Mouse (Mus musculus) liver, postnatal 0 days (tissue): Measurements from ENCODE around the gene Rgl2. TPM values are rescaled to one million over a fixed set of nuclear protein-coding genes. Genes with fewer than 3 reads are reported as not detected.
A peak's percentile ranks its signal among the peaks of the same experiment; 100 is the strongest.

Experiments used
- ATAC-seq: fragments of 200-750 bp; cut with Nextera tagmentation; 2 replicates; pipeline ENCODE4 v1.8.0; 2017; ENCODE audit warnings: mild to moderate bottlenecking, moderate library complexity
- DNase-seq: peaks from one replicate; pipeline ENCODE4 v3.0.0-alpha.2; 2016
- H3K27ac ChIP-seq: fragments of 300-500 bp; sonication (generic); 2 replicates; pipeline ENCODE4 v1.5.1; 2014; ENCODE audit warnings: antibody characterized with exemption, moderate library complexity, mild to moderate bottlenecking, low read depth
- H3K27me3 ChIP-seq: fragments of 300-500 bp; sonication (generic); 2 replicates; pipeline ENCODE4 v1.6.1; 2014; ENCODE audit warnings: low read length, control low read depth, mixed read lengths; ENCODE audit not compliant: insufficient read depth
- H3K36me3 ChIP-seq: fragments of 300-500 bp; sonication (generic); replicated peaks from 2 replicates; pipeline ENCODE4 v1.6.1; 2014; ENCODE audit warnings: mild to moderate bottlenecking, control low read depth, low read length, moderate library complexity, mixed read lengths; ENCODE audit not compliant: insufficient read depth
- H3K4me1 ChIP-seq: fragments of 300-500 bp; sonication (generic); 2 replicates; pipeline ENCODE4 v1.6.1; 2014; ENCODE audit warnings: antibody characterized with exemption, mild to moderate bottlenecking, control low read depth; ENCODE audit not compliant: insufficient read depth
- H3K4me2 ChIP-seq: fragments of 300-500 bp; sonication (generic); 2 replicates; pipeline ENCODE4 v1.6.1; 2014; ENCODE audit warnings: low read depth, mild to moderate bottlenecking, low read length, moderate library complexity, mixed read lengths
- H3K4me3 ChIP-seq: fragments of 300-500 bp; sonication (generic); 2 replicates; pipeline ENCODE4 v1.5.1; 2014; ENCODE audit warnings: low read depth, low read length
- H3K9ac ChIP-seq: fragments of 300-500 bp; sonication (generic); replicated peaks from 2 replicates; pipeline ENCODE4 v1.6.1; 2014; ENCODE audit warnings: mild to moderate bottlenecking, moderate library complexity
- H3K9me3 ChIP-seq: fragments of 300-500 bp; sonication (generic); 2 replicates; pipeline ENCODE4 v1.6.1; 2016; ENCODE audit warnings: mild to moderate bottlenecking, control low read depth, low read length, mixed read lengths
- CTCF ChIP-seq: sonication (generic); IDR thresholded peaks from 2 replicates; pipeline ENCODE4 v1.5.1; 2016; ENCODE audit warnings: antibody characterized with exemption, low read depth
- EP300 ChIP-seq: IDR thresholded peaks from 2 replicates; pipeline ENCODE4 v1.6.1; 2016; ENCODE audit warnings: antibody characterized with exemption, low read depth, mild to moderate bottlenecking
- WGBS: fragments of 180-500 bp; shearing (Covaris S2); extraction: QIAGEN DNeasy Blood & Tissue Kit; methylation state at CpG from one replicate; pipeline ENCODE4 v1.1.7; 2014; ENCODE audit not compliant: insufficient replicate concordance; 5-methylcytosine and 5-hydroxymethylcytosine counted together
- polyA plus RNA-seq: library from polyadenylated mRNA; unstranded; fragments of >200 nt; fragmentation: Nextera tagmentation; extraction: Ambion mirVana; gene quantifications from 2 replicates; pipeline ENCODE4 v1.2.1, GENCODE M21; 2015

Gene Rgl2
- polyA plus RNA-seq, 1 experiment from 2014 or later: 6.8 TPM

DNA sequence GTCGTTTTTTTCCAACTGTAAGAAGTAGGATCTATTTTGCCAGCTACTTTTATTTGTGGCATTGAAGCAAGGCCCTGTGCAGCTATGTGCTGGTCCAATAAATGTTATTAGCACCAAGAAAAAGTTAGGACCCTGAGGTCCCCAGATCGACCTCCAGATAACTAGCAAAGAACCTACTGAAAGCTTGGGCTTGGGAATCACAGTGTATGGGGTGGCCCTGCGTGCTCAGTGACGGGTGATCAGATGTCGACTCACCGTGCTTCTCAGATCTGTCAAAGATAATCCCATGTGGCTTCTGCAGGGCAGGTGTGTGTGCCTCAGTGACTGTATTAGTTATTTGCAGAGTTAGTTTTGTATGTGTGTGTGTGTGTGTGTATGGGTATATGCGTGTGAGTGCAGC is 8.0 kb upstream of the Rgl2 start:
- WGBS: 79% methylated on average over 7 of the region's 7 CpGs
- DNase-seq (no peak), ATAC-seq (no peak)
- Histone ChIP-seq H3K36me3 (peaks cover 39% of the 10 kb centered on the region), H3K4me3 (no peak overlapping the region), H3K9ac (no peak overlapping the region), H3K27ac (no peak overlapping the region), H3K4me2 (peak overlapping the region; percentile 83), H3K4me1 (peaks cover 20% of the 10 kb centered on the region), H3K9me3 (no peaks in the 10 kb centered on the region), H3K27me3 (no peaks in the 10 kb centered on the region)
- TF ChIP-seq EP300 (no peak), CTCF (no peak)

DNA sequence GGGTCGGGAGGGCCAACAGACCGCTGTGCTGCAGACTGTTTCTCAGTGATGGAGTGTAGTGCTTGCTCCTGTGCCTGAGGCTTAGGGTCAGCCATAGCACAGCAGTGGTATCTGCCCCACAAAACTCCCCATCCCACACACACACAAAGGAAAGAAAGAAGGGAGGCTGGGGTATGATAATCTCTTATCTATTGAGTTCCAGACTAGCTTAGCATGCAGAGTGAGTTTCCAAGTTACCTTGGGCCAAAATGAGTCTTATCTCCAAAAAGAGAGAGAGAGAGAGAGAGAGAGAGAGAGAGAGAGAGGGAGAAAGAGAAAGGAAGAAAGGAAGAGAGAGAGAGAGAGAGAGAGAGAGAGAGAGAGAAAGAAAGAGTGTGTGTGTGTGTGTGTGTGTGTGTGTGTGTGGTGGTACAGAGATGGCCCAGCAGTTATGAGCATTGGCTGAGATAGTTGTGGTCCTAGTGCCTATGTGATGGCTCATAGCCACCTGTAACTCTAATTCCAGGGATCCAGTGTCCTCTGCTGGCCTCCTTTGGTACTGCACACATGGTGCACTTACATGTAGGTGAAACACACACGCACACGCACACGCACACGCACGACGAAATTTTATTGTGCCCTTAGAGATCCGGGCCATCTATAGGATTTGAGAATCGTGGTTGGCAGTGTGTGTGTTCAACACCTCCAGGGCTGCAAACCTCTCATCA is 4.6 kb upstream of the Rgl2 start:
- no peak overlapping the region for H3K27ac ChIP-seq
- DNase-seq (peak; percentile 67), ATAC-seq (no peak)
- no peak overlapping the region for H3K9ac ChIP-seq
- H3K36me3 ChIP-seq: peaks cover 42% of the 10 kb centered on the region
- H3K4me1 ChIP-seq: peaks cover 3% of the 10 kb centered on the region; the same call in 1 of the 2 replicates
- no peak overlapping the region for H3K4me3 ChIP-seq
- 76% methylated on average over 10 of the region's 10 CpGs for WGBS
- no peaks in the 10 kb centered on the region for H3K9me3 ChIP-seq
- TF ChIP-seq CTCF (peak; percentile 80), EP300 (no peak)
- H3K27me3 ChIP-seq: no peaks in the 10 kb centered on the region
- no peak overlapping the region for H3K4me2 ChIP-seq

DNA sequence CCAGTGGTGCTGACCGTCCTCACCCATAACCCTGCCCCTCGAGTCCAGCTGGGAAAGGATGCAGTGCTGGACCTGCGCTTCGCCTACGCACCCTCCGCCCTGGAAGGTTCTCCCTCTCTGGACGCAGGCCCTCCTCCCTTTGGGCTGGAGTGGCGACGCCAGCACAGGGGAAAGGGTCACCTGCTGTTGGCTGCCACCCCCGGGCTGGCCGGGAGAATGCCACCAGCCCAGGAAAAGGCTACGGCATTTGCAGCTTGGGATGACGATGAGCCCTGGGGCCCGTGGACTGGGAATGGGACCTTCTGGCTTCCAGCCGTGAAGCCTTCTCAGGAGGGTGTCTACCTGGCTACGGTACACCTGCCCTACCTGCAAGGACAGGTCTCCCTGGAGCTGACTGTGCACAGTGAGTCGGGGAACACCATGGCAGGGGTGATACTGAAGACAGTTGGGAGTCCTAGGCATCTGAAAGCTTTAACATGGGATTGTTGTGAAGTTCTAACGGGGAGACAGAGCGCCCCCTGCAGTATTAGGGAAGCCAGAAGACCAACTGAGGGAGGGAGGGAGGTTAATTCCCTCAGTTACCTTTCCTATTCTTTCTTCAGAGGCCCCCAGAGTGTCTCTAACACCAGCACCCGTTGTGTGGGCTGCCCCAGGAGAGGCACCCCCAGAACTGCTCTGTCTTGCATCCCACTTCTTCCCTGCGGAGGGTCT is 3.8 kb upstream of the Rgl2 start:
- no peak for DNase-seq
- no peak for ATAC-seq
- peak; percentile 44 for TF ChIP-seq CTCF
- TF ChIP-seq EP300: no peak
- peaks cover 8% of the 10 kb centered on the region for H3K4me1 ChIP-seq
- H3K9me3 ChIP-seq: no peaks in the 10 kb centered on the region
- no peak overlapping the region for H3K9ac ChIP-seq
- H3K36me3 ChIP-seq: peaks cover 42% of the 10 kb centered on the region
- no peak overlapping the region for H3K4me3 ChIP-seq
- H3K27ac ChIP-seq: no peak overlapping the region
- no peak overlapping the region for H3K4me2 ChIP-seq
- no peaks in the 10 kb centered on the region for H3K27me3 ChIP-seq
- WGBS: 85% methylated on average over 21 of the region's 21 CpGs

DNA sequence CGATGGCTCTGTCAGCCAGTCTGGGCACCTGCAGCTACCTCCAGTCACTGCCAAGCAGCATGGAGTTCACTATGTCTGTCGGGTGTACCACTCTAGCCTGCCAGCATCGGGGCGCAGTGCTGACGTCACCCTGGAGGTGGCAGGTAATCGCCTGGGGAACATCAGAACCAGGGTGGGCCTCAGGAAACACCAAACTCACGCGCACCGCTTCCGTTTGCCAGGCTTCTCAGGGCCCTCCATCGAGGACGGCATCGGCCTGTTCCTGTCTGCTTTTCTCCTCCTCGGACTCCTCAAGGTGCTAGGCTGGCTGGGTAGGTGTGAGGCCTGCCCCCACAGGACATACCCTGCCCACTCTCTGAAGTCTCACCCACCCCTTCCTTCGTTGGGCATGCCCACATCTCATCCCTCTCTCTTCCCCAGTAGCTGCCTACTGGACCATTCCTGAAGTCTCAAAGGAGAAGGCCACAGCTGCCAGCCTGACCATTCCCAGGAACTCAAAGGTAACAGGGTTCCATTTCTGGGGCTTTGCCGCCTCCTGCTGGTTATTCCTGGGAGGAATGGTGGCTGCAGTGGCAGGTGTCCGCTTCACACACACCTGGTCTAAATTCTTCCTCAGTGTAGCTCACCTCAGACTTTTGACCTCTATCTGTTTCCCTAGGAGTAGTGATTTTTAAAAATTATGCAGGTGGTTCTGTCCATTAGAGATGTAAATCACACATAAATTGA is 3.0 kb upstream of the Rgl2 start:
- H3K36me3 ChIP-seq: peaks cover 41% of the 10 kb centered on the region
- H3K9me3 ChIP-seq: no peaks in the 10 kb centered on the region
- no peak for TF ChIP-seq EP300
- TF ChIP-seq CTCF: peak; percentile 64
- H3K4me1 ChIP-seq: peaks cover 8% of the 10 kb centered on the region
- no peak overlapping the region for H3K27ac ChIP-seq
- H3K9ac ChIP-seq: no peak overlapping the region
- 82% methylated on average over 17 of the region's 17 CpGs for WGBS
- DNase-seq (peak; percentile 53), ATAC-seq (no peak)
- H3K4me2 ChIP-seq: no peak overlapping the region
- no peaks in the 10 kb centered on the region for H3K27me3 ChIP-seq
- H3K4me3 ChIP-seq: no peak overlapping the region

DNA sequence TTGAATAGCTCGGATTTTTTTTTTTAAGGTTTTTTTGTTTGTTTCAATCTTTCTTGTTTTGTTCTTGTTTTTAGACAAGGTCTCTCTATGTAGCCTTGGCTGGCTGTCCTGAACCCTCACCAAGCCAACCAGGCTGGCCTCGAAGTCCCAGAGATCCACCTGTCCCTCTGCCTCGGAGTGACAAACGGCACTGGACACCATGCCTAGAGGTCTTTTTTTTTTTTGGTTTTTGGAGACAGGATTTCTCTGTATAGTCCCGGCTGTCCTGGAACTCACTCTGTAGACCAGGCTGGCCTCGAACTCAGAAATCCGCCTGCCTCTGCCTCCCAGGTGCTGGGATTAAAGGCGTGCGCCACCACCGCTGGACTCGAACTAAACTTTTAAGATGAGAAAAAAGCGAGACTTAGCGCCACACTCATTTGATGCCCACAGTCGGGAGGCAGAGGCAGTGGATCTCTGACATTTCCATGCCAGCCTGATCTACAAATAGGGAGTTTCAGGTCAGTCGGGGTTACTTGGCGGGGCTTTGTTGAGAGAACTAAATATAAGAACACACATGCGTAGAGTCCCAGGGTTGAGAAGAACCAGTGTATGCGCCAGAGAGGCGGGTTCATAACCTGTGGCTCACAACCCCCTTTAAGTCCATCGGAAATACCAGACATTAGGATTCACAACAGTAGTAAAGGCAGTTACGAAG is 944 bp upstream of the Rgl2 start:
- no peak overlapping the region for H3K27ac ChIP-seq
- no peak for DNase-seq
- no peak for ATAC-seq
- peak overlapping the region; percentile 89 for H3K4me3 ChIP-seq
- H3K27me3 ChIP-seq: no peaks in the 10 kb centered on the region
- no peaks in the 10 kb centered on the region for H3K9me3 ChIP-seq
- peaks cover 11% of the 10 kb centered on the region for H3K4me1 ChIP-seq
- H3K36me3 ChIP-seq: peaks cover 36% of the 10 kb centered on the region
- TF ChIP-seq EP300 (no peak), CTCF (no peak)
- H3K4me2 ChIP-seq: peak overlapping the region; percentile 100
- peak overlapping the region; percentile 80 for H3K9ac ChIP-seq
- WGBS: 60% methylated on average over 21 of the region's 21 CpGs
